Mouse (Mus musculus) forebrain, embryonic 16.5 days (tissue): Measurements from ENCODE around the gene Notch2. TPM values are rescaled to one million over a fixed set of nuclear protein-coding genes. Genes with fewer than 3 reads are reported as not detected.
"Not testable (repeated sequence)": the region's sequence is repeated elsewhere in the genome, so short reads cannot be mapped to it uniquely, and the experiment has no call there.

Experiments
- ATAC-seq: fragments of 200-750 bp; cut with Nextera tagmentation; 2 replicates; pipeline ENCODE4 v1.8.0; 2017; ENCODE audit warnings: mild to moderate bottlenecking, moderate library complexity
- H3K27ac ChIP-seq: fragments of 300-500 bp; sonication (generic); 2 replicates; pipeline ENCODE4 v1.5.1; 2014; ENCODE audit warnings: low read length, control low read depth
- H3K27me3 ChIP-seq: fragments of 300-500 bp; sonication (generic); replicated peaks from 2 replicates; pipeline ENCODE4 v1.6.1; 2014; ENCODE audit warnings: low read length; ENCODE audit not compliant: control insufficient read depth, insufficient read depth
- H3K36me3 ChIP-seq: fragments of 300-500 bp; sonication (generic); 2 replicates; pipeline ENCODE4 v1.6.1; 2014; ENCODE audit not compliant: control insufficient read depth, insufficient read depth
- H3K4me1 ChIP-seq: fragments of 300-500 bp; sonication (generic); replicated peaks from 2 replicates; pipeline ENCODE4 v1.6.1; 2014; ENCODE audit warnings: low read length; ENCODE audit not compliant: control insufficient read depth, insufficient read depth
- H3K4me2 ChIP-seq: fragments of 300-500 bp; sonication (generic); 2 replicates; pipeline ENCODE4 v1.6.1; 2014; ENCODE audit warnings: mild to moderate bottlenecking, low read length, control low read depth
- H3K4me3 ChIP-seq: fragments of 300-500 bp; sonication (generic); replicated peaks from 2 replicates; pipeline ENCODE4 v1.5.1; 2014; ENCODE audit warnings: mild to moderate bottlenecking, low read length, control low read depth
- H3K9ac ChIP-seq: fragments of 300-500 bp; sonication (generic); replicated peaks from 2 replicates; pipeline ENCODE4 v1.6.1; 2014; ENCODE audit warnings: low read depth, low read length, control low read depth
- H3K9me3 ChIP-seq: fragments of 300-500 bp; sonication (generic); 2 replicates; pipeline ENCODE4 v1.6.1; 2016; ENCODE audit warnings: low read length; ENCODE audit not compliant: control insufficient read depth
- WGBS: fragments of 180-500 bp; shearing (Covaris S2); extraction: QIAGEN DNeasy Blood & Tissue Kit; methylation state at CpG from one replicate; pipeline ENCODE4 v1.1.7; 2014; 5-methylcytosine and 5-hydroxymethylcytosine counted together
- polyA plus RNA-seq: library from polyadenylated mRNA; unstranded; fragments of >200 nt; fragmentation: Nextera tagmentation; extraction: Ambion mirVana; gene quantifications from 2 replicates; pipeline ENCODE4 v1.2.1, GENCODE M21; 2015

The Notch2 gene
- polyA plus RNA-seq, 1 experiment from 2014 or later, result 14.6 TPM

DNA sequence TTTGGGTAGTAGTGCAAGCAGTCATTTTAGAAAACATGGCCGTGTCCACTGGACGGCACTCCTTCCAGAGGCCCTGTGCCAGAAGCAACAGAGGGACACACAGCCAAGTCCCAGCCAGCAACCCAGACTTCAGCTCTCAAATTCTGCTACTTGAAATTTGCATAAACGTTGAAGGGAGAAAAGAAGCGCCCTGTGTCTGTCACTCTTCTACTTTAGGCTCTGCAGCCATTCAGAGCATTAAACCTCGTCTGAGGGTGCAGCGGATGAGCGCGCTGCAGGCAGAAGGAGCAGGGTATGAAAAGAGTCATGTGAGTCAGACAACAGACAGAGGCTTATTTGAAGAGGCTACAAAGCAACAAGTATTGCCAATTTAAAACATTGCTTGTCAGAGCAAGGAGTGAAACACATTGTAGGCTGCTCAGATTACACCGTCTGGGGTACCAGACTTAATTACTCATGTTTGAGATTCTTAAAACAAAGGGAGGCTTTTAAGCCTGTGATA lies 29.7 kb downstream of the Notch2 start:
- H3K4me2 ChIP-seq, result peak overlapping the region; percentile 40
- peak; percentile 85 for ATAC-seq
- WGBS, result 7% methylated on average over 9 of the region's 9 CpGs
- no peaks in the 10 kb centered on the region for H3K27me3 ChIP-seq
- no peaks in the 10 kb centered on the region for H3K36me3 ChIP-seq
- no peaks in the 10 kb centered on the region for H3K9me3 ChIP-seq
- 0 out of 2 replicates have a peak overlapping the region, but pooled peaks have one; percentile 8 for H3K9ac ChIP-seq
- peak overlapping the region; percentile 82 for H3K27ac ChIP-seq
- H3K4me3 ChIP-seq, result peak overlapping the region; percentile 13; the same call in 1 of the 2 replicates
- peaks cover 32% of the 10 kb centered on the region for H3K4me1 ChIP-seq

DNA sequence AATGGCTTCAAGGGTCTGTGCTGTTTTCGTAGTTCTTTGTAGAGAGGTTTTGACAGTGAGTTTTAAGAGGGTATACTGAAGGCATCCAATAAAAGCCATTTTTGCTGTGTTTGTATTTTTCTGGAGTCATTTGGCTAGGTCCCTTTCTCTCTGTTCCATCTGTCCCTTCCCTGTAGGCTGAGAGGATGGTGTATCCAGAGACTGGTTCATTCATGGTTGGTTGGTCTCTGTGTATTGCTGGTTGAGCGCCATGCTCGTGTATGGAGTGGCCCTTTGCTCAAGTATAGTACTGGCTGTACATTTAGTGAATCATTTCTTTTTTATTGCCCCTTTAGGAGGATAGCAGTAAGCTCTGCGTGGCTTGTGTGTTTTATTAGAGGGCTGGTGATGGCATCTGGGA lies 30.3 kb downstream of the Notch2 start:
- Histone ChIP-seq H3K9me3 (no peaks in the 10 kb centered on the region), H3K27ac (peak overlapping the region; percentile 82), H3K27me3 (no peaks in the 10 kb centered on the region), H3K4me3 (no peak overlapping the region), H3K36me3 (no peaks in the 10 kb centered on the region), H3K4me1 (peaks cover 32% of the 10 kb centered on the region), H3K4me2 (0 out of 2 replicates have a peak overlapping the region, but pooled peaks have one; percentile 40), H3K9ac (peak overlapping the region; percentile 6; the same call in 1 of the 2 replicates)
- peak; percentile 49 for ATAC-seq
- WGBS, result 37% methylated on average over 4 of the region's 4 CpGs

- Histone ChIP-seq H3K4me1 (peaks cover 32% of the 10 kb centered on the region), H3K27ac (no peak overlapping the region), H3K4me3 (no peak overlapping the region), H3K9ac (no peak overlapping the region), H3K36me3 (no peaks in the 10 kb centered on the region), H3K9me3 (no peaks in the 10 kb centered on the region), H3K27me3 (no peaks in the 10 kb centered on the region), H3K4me2 (no peak overlapping the region)
- no peak for ATAC-seq
- WGBS, result 79% methylated on average over 4 of the region's 4 CpGs
These were observed 31.5 kb downstream of the Notch2 start for GRCm38 (mm10) chr3:98044768-98045368.

DNA sequence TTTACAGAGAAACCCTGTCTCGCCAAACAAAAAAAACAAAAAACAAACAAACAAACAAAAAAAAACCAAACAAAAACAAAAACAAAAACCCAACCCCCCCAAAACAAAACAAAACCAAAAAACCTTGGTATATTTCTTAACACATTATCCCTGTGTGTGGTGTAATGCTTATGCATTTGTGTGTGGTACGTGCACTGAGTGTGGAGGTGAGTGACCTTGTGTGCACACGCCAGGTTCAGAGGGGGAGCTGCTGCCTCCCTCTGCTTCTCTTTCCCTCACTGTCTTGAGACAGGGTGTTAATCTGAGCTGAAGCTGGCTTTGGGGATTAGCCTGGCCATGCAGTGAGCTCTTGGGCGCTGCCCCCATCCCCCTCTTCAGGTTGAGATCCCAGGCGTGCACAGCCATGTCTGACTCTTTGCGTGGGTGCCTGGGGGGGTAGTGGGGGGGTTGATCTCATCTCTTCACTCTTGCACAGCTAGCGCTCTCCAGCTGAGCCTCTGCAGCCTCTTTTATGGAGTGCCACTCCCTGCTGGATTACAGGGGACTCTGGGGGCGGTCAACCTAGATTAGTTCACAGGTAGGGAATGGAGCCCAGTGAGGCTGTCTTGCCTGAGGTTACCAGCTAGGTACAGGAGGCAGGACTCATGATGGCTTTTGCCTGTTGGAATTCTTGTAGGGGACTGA lies 32.3 kb downstream of the Notch2 start:
- Histone ChIP-seq H3K9me3 (no peaks in the 10 kb centered on the region), H3K27ac (no peak overlapping the region), H3K4me3 (no peak overlapping the region), H3K36me3 (no peaks in the 10 kb centered on the region), H3K4me2 (no peak overlapping the region), H3K27me3 (no peaks in the 10 kb centered on the region), H3K4me1 (peaks cover 34% of the 10 kb centered on the region), H3K9ac (no peak overlapping the region)
- 62% methylated on average over 8 of the region's 8 CpGs for WGBS
- no peak for ATAC-seq

- WGBS, result 74% methylated on average over 8 of the region's 8 CpGs
- H3K27me3 ChIP-seq, result no peaks in the 10 kb centered on the region
- peaks cover 37% of the 10 kb centered on the region for H3K4me1 ChIP-seq
- no peak overlapping the region for H3K9ac ChIP-seq
- H3K36me3 ChIP-seq, result no peaks in the 10 kb centered on the region
- H3K27ac ChIP-seq, result no peak overlapping the region
- no peaks in the 10 kb centered on the region for H3K9me3 ChIP-seq
- ATAC-seq, result no peak
- no peak overlapping the region for H3K4me3 ChIP-seq
- no peak overlapping the region for H3K4me2 ChIP-seq
These were observed 33.0 kb downstream of the Notch2 start for GRCm38 (mm10) chr3:98046305-98046704.

DNA sequence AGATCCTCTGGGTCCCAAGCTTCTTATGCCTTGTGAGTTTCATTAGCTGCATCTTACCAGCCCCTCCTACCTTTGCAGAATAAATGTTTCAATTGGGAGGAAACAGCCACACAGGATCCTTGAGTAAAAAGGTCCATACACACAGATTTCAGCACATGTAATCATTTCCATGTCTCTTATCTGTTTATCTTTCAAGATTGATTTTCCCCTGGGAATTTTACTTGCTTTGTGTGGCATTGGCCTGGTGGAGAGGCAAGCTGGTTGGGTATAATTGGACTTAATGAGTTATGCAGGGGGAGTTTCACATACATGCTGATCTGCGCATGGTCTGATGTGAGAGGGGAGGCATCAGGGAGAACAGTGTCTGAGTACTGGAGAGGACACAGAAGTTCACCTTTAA lies 36.3 kb downstream of the Notch2 start:
- no peak overlapping the region for H3K4me2 ChIP-seq
- ATAC-seq, result no peak
- H3K27me3 ChIP-seq, result no peaks in the 10 kb centered on the region
- H3K9ac ChIP-seq, result no peak overlapping the region
- no peaks in the 10 kb centered on the region for H3K36me3 ChIP-seq
- WGBS, result 82% methylated on average over 1 of the region's 1 CpGs
- no peak overlapping the region for H3K27ac ChIP-seq
- H3K4me1 ChIP-seq, result peaks cover 39% of the 10 kb centered on the region
- no peaks in the 10 kb centered on the region for H3K9me3 ChIP-seq
- H3K4me3 ChIP-seq, result no peak overlapping the region

DNA sequence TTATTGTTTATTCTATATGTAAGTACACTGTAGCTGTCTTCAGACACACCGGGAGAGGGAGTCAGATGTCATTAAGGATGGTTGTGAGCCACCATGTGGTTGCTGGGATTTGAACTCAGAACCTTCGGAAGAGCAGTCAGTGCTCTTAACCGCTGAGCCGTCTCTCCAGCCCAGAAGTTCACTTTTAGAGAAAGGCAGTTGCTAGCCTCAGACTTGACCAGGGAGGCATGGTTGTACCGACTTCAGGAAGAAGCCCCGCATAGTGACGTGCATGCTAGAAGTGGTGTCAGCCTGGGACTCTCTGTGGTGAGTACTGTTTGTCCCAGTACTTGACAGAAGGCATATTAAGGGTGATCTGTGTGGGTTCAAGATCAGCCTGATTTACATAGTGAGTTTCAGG lies 36.8 kb downstream of the Notch2 start:
- H3K27me3 ChIP-seq, ATAC-seq, H3K27ac ChIP-seq, H3K4me2 ChIP-seq, H3K4me3 ChIP-seq, H3K9me3 ChIP-seq, H3K9ac ChIP-seq, H3K36me3 ChIP-seq: not testable (repeated sequence)
- peaks cover 43% of the 10 kb centered on the region for H3K4me1 ChIP-seq
- WGBS, result 92% methylated on average over 7 of the region's 7 CpGs

DNA sequence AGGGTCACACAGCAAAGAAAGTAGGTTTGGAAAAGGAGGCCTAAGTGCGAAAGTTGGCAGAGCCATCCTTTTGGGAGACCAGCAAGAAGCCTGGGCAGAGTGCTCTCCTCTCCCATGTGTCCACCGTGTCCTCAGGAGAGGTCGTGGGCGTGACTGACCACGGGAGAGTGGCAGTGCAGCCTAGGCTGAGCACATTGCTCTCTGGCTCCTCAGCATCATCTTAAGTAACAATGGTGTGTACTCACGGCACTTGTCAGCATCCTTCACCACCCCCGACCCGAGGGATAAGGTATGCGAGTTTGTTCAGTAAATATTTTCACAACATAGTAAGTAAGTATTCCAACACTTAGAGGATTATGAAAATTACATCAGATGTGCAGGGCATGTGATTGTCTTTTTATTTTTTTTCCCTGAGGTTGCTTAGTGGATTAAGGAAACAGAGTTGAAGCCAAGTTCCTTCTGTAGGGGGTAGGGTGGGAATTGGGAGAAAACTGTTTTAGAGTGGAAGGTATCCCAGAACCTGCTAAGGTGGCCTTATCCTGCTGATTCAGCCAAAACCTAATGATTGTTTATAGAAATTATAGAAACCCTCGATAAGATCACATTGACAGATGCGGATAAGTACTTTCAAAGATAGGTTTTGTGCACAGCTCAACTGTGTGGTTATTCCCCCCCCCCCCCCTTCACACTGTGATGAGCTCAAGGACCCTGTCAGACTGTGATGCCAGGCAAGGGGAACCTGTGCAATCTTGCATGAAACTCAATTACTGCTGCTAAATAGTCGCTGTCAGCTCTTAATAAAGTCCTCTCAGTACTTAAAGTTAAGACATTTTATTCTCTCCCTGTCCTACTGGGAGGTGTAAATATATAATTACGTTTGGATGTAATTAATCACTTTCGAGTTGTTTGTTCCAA lies 37.4 kb downstream of the Notch2 start:
- Histone ChIP-seq H3K9ac (no peak overlapping the region), H3K36me3 (no peaks in the 10 kb centered on the region), H3K9me3 (no peaks in the 10 kb centered on the region), H3K27ac (no peak overlapping the region), H3K4me2 (no peak overlapping the region), H3K4me1 (peaks cover 45% of the 10 kb centered on the region), H3K27me3 (no peaks in the 10 kb centered on the region), H3K4me3 (no peak overlapping the region)
- ATAC-seq, result no peak
- WGBS, result 34% methylated on average over 14 of the region's 14 CpGs

GRCm38 (mm10) chr3:98051407-98051968 lies 38.2 kb downstream of the Notch2 start:
- Histone ChIP-seq H3K4me2 (no peak overlapping the region), H3K4me3 (no peak overlapping the region), H3K27ac (peak overlapping the region; percentile 15; the same call in 1 of the 2 replicates), H3K4me1 (peaks cover 43% of the 10 kb centered on the region), H3K9me3 (no peaks in the 10 kb centered on the region), H3K9ac (no peak overlapping the region), H3K36me3 (no peaks in the 10 kb centered on the region), H3K27me3 (no peaks in the 10 kb centered on the region)
- 32% methylated on average over 16 of the region's 16 CpGs for WGBS
- no peak for ATAC-seq
